Mouse (Mus musculus): ENCODE measurements around the gene Ice1. TPM values are rescaled to one million over a fixed set of nuclear protein-coding genes. Genes with fewer than 3 reads are reported as not detected.
A peak's percentile ranks its signal among the peaks of the same experiment; 100 is the strongest.

Ice1 gene
- 56.1 and 58.9 TPM in 2 replicates for polyA plus RNA-seq (2014; fragmentation: Nextera tagmentation; extraction: Ambion mirVana)

- Histone ChIP-seq H3K27me3 (ENCODE audit: control insufficient read depth, insufficient read depth, low read length) (no peaks in the 10 kb centered on the region), H3K4me2 (ENCODE audit: low read depth, low read length) (peak within 1 kb of the TSS; percentile 88), H3K4me1 (ENCODE audit: control insufficient read depth, insufficient read depth, low read length) (peaks cover 15% of the 10 kb centered on the region), H3K9me3 (ENCODE audit: control insufficient read depth, low read length) (no peaks in the 10 kb centered on the region), H3K4me3 (ENCODE audit: low read depth, low read length) (peak within 1 kb of the TSS; percentile 87), H3K9ac (replicated peaks; ENCODE audit: low read depth, low read length) (peak within 1 kb of the TSS; percentile 87), H3K36me3 (ENCODE audit: control insufficient read depth, insufficient read depth, low read length) (no peaks in the 10 kb centered on the region), H3K27ac (ENCODE audit: low read depth, low read length) (peak within 1 kb of the TSS; percentile 95)
- ATAC-seq (ENCODE audit: low read depth), result peak; percentile 42
- WGBS, result under 1% methylated on average over 39 of the region's 39 CpGs
Measured at GRCm38 (mm10) chr13:70637282-70637661, at the start of gene Ice1. Gene Ice1 (minus strand): TSS chr13:70637634.

GRCm38 (mm10) chr13:70685825-70686224 is 48.4 kb upstream of the Ice1 start:
- Histone ChIP-seq H3K27me3 (ENCODE audit: control insufficient read depth, insufficient read depth, low read length) (no peaks in the 10 kb centered on the region), H3K9ac (replicated peaks; ENCODE audit: low read depth, low read length) (no peak overlapping the region), H3K27ac (ENCODE audit: low read depth, low read length) (no peak overlapping the region), H3K4me3 (ENCODE audit: low read depth, low read length) (no peak overlapping the region), H3K36me3 (ENCODE audit: control insufficient read depth, insufficient read depth, low read length) (no peaks in the 10 kb centered on the region), H3K4me1 (ENCODE audit: control insufficient read depth, insufficient read depth, low read length) (no peaks in the 10 kb centered on the region), H3K9me3 (ENCODE audit: control insufficient read depth, low read length) (no peaks in the 10 kb centered on the region), H3K4me2 (ENCODE audit: low read depth, low read length) (no peak overlapping the region)
- ATAC-seq (ENCODE audit: low read depth), result no peak
- 90% methylated on average over 5 of the region's 5 CpGs for WGBS

GRCm38 (mm10) chr13:70684976-70685609 is 47.7 kb upstream of the Ice1 start:
- Histone ChIP-seq H3K4me2 (ENCODE audit: low read depth, low read length) (no peak overlapping the region), H3K9me3 (ENCODE audit: control insufficient read depth, low read length) (no peaks in the 10 kb centered on the region), H3K9ac (replicated peaks; ENCODE audit: low read depth, low read length) (no peak overlapping the region), H3K27me3 (ENCODE audit: control insufficient read depth, insufficient read depth, low read length) (no peaks in the 10 kb centered on the region), H3K36me3 (ENCODE audit: control insufficient read depth, insufficient read depth, low read length) (no peaks in the 10 kb centered on the region), H3K4me3 (ENCODE audit: low read depth, low read length) (no peak overlapping the region), H3K4me1 (ENCODE audit: control insufficient read depth, insufficient read depth, low read length) (no peaks in the 10 kb centered on the region), H3K27ac (ENCODE audit: low read depth, low read length) (no peak overlapping the region)
- ATAC-seq (ENCODE audit: low read depth), result no peak
- 70% methylated on average over 7 of the region's 7 CpGs for WGBS

GRCm38 (mm10) chr13:70681411-70682183 is 44.2 kb upstream of the Ice1 start:
- Histone ChIP-seq H3K27me3 (ENCODE audit: control insufficient read depth, insufficient read depth, low read length) (no peaks in the 10 kb centered on the region), H3K9me3 (ENCODE audit: control insufficient read depth, low read length) (no peaks in the 10 kb centered on the region), H3K4me3 (ENCODE audit: low read depth, low read length) (no peak overlapping the region), H3K27ac (ENCODE audit: low read depth, low read length) (no peak overlapping the region), H3K4me1 (ENCODE audit: control insufficient read depth, insufficient read depth, low read length) (no peaks in the 10 kb centered on the region), H3K9ac (replicated peaks; ENCODE audit: low read depth, low read length) (no peak overlapping the region), H3K36me3 (ENCODE audit: control insufficient read depth, insufficient read depth, low read length) (no peaks in the 10 kb centered on the region), H3K4me2 (ENCODE audit: low read depth, low read length) (no peak overlapping the region)
- 88% methylated on average over 7 of the region's 7 CpGs for WGBS
- no peak for ATAC-seq (ENCODE audit: low read depth)

GRCm38 (mm10) chr13:70680316-70680715 is 42.9 kb upstream of the Ice1 start:
- Histone ChIP-seq H3K36me3 (ENCODE audit: control insufficient read depth, insufficient read depth, low read length) (no peaks in the 10 kb centered on the region), H3K4me2 (ENCODE audit: low read depth, low read length) (no peak overlapping the region), H3K4me1 (ENCODE audit: control insufficient read depth, insufficient read depth, low read length) (no peaks in the 10 kb centered on the region), H3K27me3 (ENCODE audit: control insufficient read depth, insufficient read depth, low read length) (no peaks in the 10 kb centered on the region), H3K27ac (ENCODE audit: low read depth, low read length) (no peak overlapping the region), H3K4me3 (ENCODE audit: low read depth, low read length) (no peak overlapping the region), H3K9ac (replicated peaks; ENCODE audit: low read depth, low read length) (no peak overlapping the region), H3K9me3 (ENCODE audit: control insufficient read depth, low read length) (no peaks in the 10 kb centered on the region)
- 90% methylated on average over 3 of the region's 3 CpGs for WGBS
- ATAC-seq (ENCODE audit: low read depth), result no peak

- ATAC-seq (ENCODE audit: low read depth), result no peak
- Histone ChIP-seq H3K9ac (replicated peaks; ENCODE audit: low read depth, low read length) (no peak overlapping the region), H3K9me3 (ENCODE audit: control insufficient read depth, low read length) (no peaks in the 10 kb centered on the region), H3K36me3 (ENCODE audit: control insufficient read depth, insufficient read depth, low read length) (no peaks in the 10 kb centered on the region), H3K27ac (ENCODE audit: low read depth, low read length) (no peak overlapping the region), H3K27me3 (ENCODE audit: control insufficient read depth, insufficient read depth, low read length) (no peaks in the 10 kb centered on the region), H3K4me3 (ENCODE audit: low read depth, low read length) (no peak overlapping the region), H3K4me1 (ENCODE audit: control insufficient read depth, insufficient read depth, low read length) (no peaks in the 10 kb centered on the region), H3K4me2 (ENCODE audit: low read depth, low read length) (no peak overlapping the region)
- 85% methylated on average over 5 of the region's 5 CpGs for WGBS
Measured at GRCm38 (mm10) chr13:70677689-70678088, 40.3 kb upstream of the Ice1 start.

- Histone ChIP-seq H3K9ac (replicated peaks; ENCODE audit: low read depth, low read length) (no peak overlapping the region), H3K27ac (ENCODE audit: low read depth, low read length) (no peak overlapping the region), H3K27me3 (ENCODE audit: control insufficient read depth, insufficient read depth, low read length) (no peaks in the 10 kb centered on the region), H3K9me3 (ENCODE audit: control insufficient read depth, low read length) (no peaks in the 10 kb centered on the region), H3K4me2 (ENCODE audit: low read depth, low read length) (no peak overlapping the region), H3K4me1 (ENCODE audit: control insufficient read depth, insufficient read depth, low read length) (no peaks in the 10 kb centered on the region), H3K4me3 (ENCODE audit: low read depth, low read length) (no peak overlapping the region), H3K36me3 (ENCODE audit: control insufficient read depth, insufficient read depth, low read length) (no peaks in the 10 kb centered on the region)
- ATAC-seq (ENCODE audit: low read depth), result no peak
- WGBS, result 83% methylated on average over 20 of the region's 20 CpGs
Measured at GRCm38 (mm10) chr13:70676243-70677183, 39.1 kb upstream of the Ice1 start.

GRCm38 (mm10) chr13:70674998-70675397 is 37.6 kb upstream of the Ice1 start:
- Histone ChIP-seq H3K9me3 (ENCODE audit: control insufficient read depth, low read length) (no peaks in the 10 kb centered on the region), H3K27ac (ENCODE audit: low read depth, low read length) (no peak overlapping the region), H3K4me3 (ENCODE audit: low read depth, low read length) (no peak overlapping the region), H3K4me1 (ENCODE audit: control insufficient read depth, insufficient read depth, low read length) (no peaks in the 10 kb centered on the region), H3K36me3 (ENCODE audit: control insufficient read depth, insufficient read depth, low read length) (no peaks in the 10 kb centered on the region), H3K27me3 (ENCODE audit: control insufficient read depth, insufficient read depth, low read length) (no peaks in the 10 kb centered on the region), H3K4me2 (ENCODE audit: low read depth, low read length) (no peak overlapping the region), H3K9ac (replicated peaks; ENCODE audit: low read depth, low read length) (no peak overlapping the region)
- 90% methylated on average over 10 of the region's 10 CpGs for WGBS
- no peak for ATAC-seq (ENCODE audit: low read depth)
